Mouse (Mus musculus): Measurements from ENCODE around the gene 2310033P09Rik.

Gene 2310033P09Rik

GRCm38 (mm10) chr11:59228122-59228953, 20.2 kb downstream of the 2310033P09Rik start, which contains the start of gene Arf1:
Arf1 (minus strand) TSS chr11:59228270.
- DNase-seq (ENCODE audit: low spot score in 2 of 2): peak; percentile 93 to 96

DNA sequence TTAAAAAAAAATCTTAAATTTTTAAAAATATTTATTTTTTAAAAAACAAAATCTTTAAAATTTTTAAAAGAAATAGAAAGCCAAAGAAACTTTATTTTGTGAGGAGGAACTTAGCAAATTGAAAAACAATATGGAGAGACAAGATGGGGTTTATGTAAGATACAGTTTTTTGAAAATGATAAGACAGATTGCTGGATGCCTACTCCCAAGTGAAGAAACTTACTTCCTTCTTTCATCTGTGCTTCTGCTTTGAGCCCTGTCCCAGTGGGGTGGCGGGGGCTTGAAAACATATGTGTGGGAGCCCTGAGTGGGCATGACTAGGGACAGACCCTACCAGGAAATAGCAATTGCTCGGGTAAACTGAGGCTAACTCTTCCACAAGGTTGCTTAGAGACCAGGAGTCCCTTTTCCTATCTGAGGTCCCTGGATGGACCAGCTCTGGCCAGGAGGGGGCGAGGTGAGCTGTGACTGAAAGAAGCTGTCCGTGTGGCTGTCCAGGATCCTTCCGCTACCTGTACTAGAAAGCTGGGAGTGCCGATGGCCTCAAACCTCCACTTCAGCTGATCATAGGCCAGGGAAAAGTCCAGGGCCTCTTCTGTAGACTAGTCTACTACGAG, 22.1 kb downstream of the 2310033P09Rik start:
- DNase-seq (ENCODE audit: low spot score in 2 of 2): peak in 1 of 2 experiments; percentile 62

GRCm38 (mm10) chr11:59232797-59233196, 24.7 kb downstream of the 2310033P09Rik start:
- DNase-seq (ENCODE audit: low spot score in 2 of 2): no peak

GRCm38 (mm10) chr11:59238525-59239427, 30.7 kb downstream of the 2310033P09Rik start:
- peak; percentile 55 to 89 for DNase-seq (ENCODE audit: low spot score in 2 of 2)

GRCm38 (mm10) chr11:59239428-59239785, 31.3 kb downstream of the 2310033P09Rik start:
- DNase-seq (ENCODE audit: low spot score in 2 of 2): no peak

DNA sequence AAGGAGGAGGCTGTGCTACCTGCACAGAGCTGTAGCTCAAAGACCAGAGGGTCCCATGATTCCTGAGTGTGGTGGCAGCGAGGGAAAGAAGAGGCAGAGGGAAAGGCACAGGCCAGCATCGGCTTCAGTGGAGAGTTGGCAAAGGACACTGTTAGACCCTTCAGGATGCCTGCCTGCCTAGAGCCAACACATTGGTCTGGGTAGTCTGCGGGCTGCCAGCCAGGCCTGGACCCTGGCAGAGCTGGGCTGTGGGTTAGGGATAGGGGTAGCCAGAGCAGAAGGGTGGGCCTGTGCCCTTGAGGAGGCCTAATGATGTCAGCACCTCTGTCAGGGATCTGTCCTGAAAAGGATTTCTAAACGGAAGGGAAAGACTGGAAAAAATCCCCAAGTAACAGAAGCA, 31.7 kb downstream of the 2310033P09Rik start:
- no peak for DNase-seq (ENCODE audit: low spot score in 2 of 2)

GRCm38 (mm10) chr11:59241841-59242240, 33.7 kb downstream of the 2310033P09Rik start:
- no peak for DNase-seq (ENCODE audit: low spot score in 2 of 2)

- no peak for DNase-seq (ENCODE audit: low spot score in 2 of 2)
Observed at GRCm38 (mm10) chr11:59243856-59244255, 35.7 kb downstream of the 2310033P09Rik start.

DNA sequence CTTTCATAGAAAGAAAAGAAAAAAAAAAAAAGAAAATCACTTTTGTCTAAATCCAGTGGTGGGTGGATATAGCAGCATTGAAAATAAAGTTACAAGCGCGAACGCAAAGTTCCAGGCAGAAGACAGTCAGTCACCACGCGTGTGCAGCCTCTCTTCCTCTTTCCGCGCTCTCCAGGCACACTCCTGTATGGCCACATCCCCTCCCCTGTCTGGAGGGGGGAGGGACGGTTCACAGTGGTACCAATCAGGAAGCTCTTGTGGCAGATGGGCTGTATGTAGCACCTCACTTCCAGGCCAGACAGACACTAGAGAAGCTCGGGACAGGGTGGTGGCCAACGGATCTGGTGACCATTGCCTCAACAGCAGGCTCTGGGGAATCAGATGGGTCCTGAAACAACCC, 40.0 kb downstream of the 2310033P09Rik start:
- no peak for DNase-seq (ENCODE audit: low spot score in 2 of 2)

DNA sequence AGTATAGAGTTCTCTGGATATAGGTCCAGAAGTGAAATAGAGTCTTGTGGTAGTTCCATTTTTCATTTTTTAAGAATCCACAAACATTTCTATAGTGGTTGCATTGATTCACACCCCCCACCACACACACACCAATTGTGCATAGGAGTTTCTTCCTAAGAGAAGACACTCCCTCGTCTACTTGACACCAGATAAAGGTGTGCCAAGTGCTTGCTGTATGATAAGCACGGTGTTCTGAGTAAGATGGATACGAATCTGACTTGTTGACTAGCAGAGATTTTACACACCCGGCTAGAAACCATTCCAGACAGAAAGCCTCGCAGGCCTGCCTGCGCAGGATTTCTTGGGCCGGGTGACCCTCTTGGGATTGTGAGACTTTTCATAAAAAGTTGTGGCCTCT, 51.5 kb downstream of the 2310033P09Rik start:
- DNase-seq (ENCODE audit: low spot score in 2 of 2): no peak

All from cerebellum, postnatal 4 days (tissue).